Mouse (Mus musculus): ENCODE data around the gene Antxr1. TPM values are rescaled to one million over a fixed set of nuclear protein-coding genes. Genes with fewer than 3 reads are reported as not detected.

Antxr1 gene
- polyA plus RNA-seq, 2 experiments from 2014 or later: not detected

GRCm38 (mm10) chr6:87287251-87287650 lies 48.4 kb downstream of the Antxr1 start:
- ATAC-seq: no peak

GRCm38 (mm10) chr6:87285365-87285749 lies 50.3 kb downstream of the Antxr1 start:
- ATAC-seq: no peak

GRCm38 (mm10) chr6:87284716-87285364 lies 50.8 kb downstream of the Antxr1 start:
- no peak for ATAC-seq

GRCm38 (mm10) chr6:87282346-87282781 lies 53.3 kb downstream of the Antxr1 start:
- no peak for ATAC-seq

- ATAC-seq: no peak
These were observed 53.9 kb downstream of the Antxr1 start for GRCm38 (mm10) chr6:87281771-87282170.

GRCm38 (mm10) chr6:87278151-87278550 lies 57.5 kb downstream of the Antxr1 start:
- ATAC-seq: no peak

- no peak for ATAC-seq
These were observed 58.1 kb downstream of the Antxr1 start for GRCm38 (mm10) chr6:87277527-87277926.

- no peak for ATAC-seq
These were observed 58.7 kb downstream of the Antxr1 start for GRCm38 (mm10) chr6:87276941-87277340.

- ATAC-seq: no peak
These were observed 60.8 kb downstream of the Antxr1 start for GRCm38 (mm10) chr6:87274779-87275178.

GRCm38 (mm10) chr6:87273791-87274190 lies 61.8 kb downstream of the Antxr1 start:
- ATAC-seq: no peak

- ATAC-seq: no peak
These were observed 62.5 kb downstream of the Antxr1 start for GRCm38 (mm10) chr6:87273141-87273540.

- no peak for ATAC-seq
These were observed 63.4 kb downstream of the Antxr1 start for GRCm38 (mm10) chr6:87272202-87272601.

- no peak for ATAC-seq
These were observed 65.2 kb downstream of the Antxr1 start for GRCm38 (mm10) chr6:87270452-87270851.

- no peak for ATAC-seq
These were observed 65.7 kb downstream of the Antxr1 start for GRCm38 (mm10) chr6:87269950-87270349.

GRCm38 (mm10) chr6:87262666-87263065 lies 73.0 kb downstream of the Antxr1 start:
- ATAC-seq: no peak

- ATAC-seq: no peak
These were observed 76.6 kb downstream of the Antxr1 start for GRCm38 (mm10) chr6:87258976-87259375.

GRCm38 (mm10) chr6:87257981-87258775 lies 77.4 kb downstream of the Antxr1 start:
- ATAC-seq: no peak

- ATAC-seq: no peak
These were observed 78.2 kb downstream of the Antxr1 start for GRCm38 (mm10) chr6:87257471-87257870.

- no peak for ATAC-seq
These were observed 80.0 kb downstream of the Antxr1 start for GRCm38 (mm10) chr6:87255668-87256067.

GRCm38 (mm10) chr6:87254756-87255155 lies 80.9 kb downstream of the Antxr1 start:
- no peak for ATAC-seq

GRCm38 (mm10) chr6:87251716-87252115 lies 83.9 kb downstream of the Antxr1 start:
- ATAC-seq: no peak

GRCm38 (mm10) chr6:87250701-87251100 lies 84.9 kb downstream of the Antxr1 start:
- no peak for ATAC-seq

GRCm38 (mm10) chr6:87248226-87248834 lies 87.3 kb downstream of the Antxr1 start:
- no peak for ATAC-seq
